Mouse (Mus musculus): ENCODE measurements around the gene Mup7. TPM values are rescaled to one million over a fixed set of nuclear protein-coding genes. Genes with fewer than 3 reads are reported as not detected.

Mup7 gene
- under 1 TPM in 1 of 2 experiments, not detected in 1; 0.82 TPM for polyA plus RNA-seq (2017; shearing (Covaris generic))

GRCm38 (mm10) chr4:60070375-60070774 is at the start of gene Mup7:
Gene Mup7, minus strand, starts transcription at chr4:60070475.

Other genes starting within 250 kb of the Mup7 start
- gene Slc46a2, start 155.4 kb downstream of the Mup7 start, polyA plus RNA-seq (2017; shearing (Covaris generic)): under 1 TPM; 0.18 to 0.51 TPM
- gene Mup4, start 109.8 kb downstream of the Mup7 start, polyA plus RNA-seq (2017; shearing (Covaris generic)): not detected
- not detected for gene Mup6, start 106.2 kb downstream of the Mup7 start, polyA plus RNA-seq (2017; shearing (Covaris generic))
- gene Mup2, start 83.8 kb upstream of the Mup7 start, polyA plus RNA-seq (2017; shearing (Covaris generic)): 1 to 10 TPM in 1 of 2 experiments, under 1 TPM in 1; 0.27 to 1.2 TPM
- not detected for gene Mup8, start 152.1 kb upstream of the Mup7 start, polyA plus RNA-seq (2017; shearing (Covaris generic))

Measured in inflammation-experienced regulatory T-cells (primary cell).